Mouse (Mus musculus) ovary, postnatal 10 days (tissue): Measurements from ENCODE around the gene Olfr1414.
"Not testable (repeated sequence)": the region's sequence is repeated elsewhere in the genome, so short reads cannot be mapped to it uniquely, and the experiment has no call there.

ENCODE experiments used
- DNase-seq: peaks from one replicate; pipeline ENCODE4 v3.0.0; 2022; ENCODE audit warnings: low spot score

Gene Olfr1414

DNA sequence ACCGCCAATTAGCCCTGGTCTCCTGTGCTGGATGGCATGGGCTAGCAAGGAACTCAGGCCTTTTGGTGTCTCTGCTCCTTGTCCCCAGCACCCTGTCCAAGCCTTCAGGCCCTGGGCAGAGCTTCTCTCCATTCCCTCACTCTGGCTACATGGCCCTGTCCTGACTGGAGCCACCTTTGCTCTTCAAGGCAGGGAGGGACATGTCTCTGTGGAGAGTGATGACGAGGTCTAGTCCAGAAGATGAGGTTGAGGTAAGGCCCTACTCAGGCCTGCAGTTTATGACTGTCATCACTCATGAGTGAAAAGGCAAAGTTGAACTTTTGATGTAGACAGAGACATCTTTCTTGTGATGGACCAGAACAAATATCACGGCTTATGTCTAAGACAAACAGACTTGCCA is at the start of gene Olfr1414:
Gene Olfr1414 (minus strand): TSS at position 101 of the 400 bp plus-strand sequence.
- DNase-seq = no peak

DNA sequence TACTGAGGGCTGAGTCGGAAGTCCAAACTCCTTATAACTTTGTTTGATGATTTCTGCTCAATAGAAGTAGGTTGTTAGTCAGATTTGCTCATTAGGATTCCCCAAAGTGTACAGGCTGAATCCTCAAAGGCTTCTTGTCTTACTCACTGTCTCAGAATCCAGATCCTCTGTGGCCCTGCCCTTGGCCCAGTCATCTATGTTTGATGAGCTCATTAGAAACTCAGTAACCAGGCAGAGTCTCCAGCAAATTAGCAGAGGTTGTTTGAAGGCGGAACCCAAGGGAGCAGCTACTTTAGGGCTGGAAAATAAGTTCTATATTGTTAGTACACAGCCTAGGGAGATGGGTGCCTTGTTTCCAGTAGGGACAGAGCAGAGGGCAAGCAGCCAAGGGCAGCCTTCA is 27.5 kb upstream of the Olfr1414 start:
- no peak for DNase-seq

DNA sequence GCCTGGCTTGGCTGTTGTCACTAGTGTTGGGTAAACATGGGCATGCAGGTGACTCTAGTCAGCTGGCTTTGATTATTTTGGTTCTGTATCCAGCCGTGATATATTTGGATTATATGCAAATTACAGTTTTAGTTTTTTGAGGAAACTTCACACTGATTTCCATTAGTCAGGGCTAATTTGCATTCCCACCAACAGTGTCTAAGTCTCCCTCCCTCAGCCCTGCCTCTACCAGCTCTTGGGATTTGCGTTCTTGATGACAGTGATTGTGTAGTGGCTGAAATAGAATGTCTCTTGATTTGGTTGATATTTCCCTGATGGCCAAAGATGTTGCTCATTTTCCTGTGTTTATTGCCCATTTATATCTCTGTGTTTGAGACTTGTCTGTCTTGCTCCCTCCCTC is 20.6 kb upstream of the Olfr1414 start:
- no peak for DNase-seq

DNA sequence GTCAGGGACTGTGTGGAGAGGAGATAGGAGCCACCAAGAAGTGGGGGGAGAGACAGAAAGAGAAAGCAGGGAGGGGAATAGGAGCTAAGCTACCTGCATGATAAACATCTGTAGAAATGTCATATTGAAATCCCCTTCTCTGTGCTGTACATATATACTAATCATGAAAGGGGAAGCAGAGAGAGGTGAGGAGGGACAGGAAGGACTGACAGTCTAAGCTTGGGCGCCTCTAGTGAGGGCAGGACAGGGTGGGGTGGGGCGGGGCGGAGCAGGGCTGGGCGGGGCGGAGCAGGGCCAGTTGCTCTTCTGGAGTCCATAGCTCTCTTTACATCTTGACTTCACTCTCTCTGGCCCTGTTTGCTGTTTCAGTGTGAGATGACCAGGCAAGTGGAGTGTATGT is 18.5 kb upstream of the Olfr1414 start:
- no peak for DNase-seq

DNA sequence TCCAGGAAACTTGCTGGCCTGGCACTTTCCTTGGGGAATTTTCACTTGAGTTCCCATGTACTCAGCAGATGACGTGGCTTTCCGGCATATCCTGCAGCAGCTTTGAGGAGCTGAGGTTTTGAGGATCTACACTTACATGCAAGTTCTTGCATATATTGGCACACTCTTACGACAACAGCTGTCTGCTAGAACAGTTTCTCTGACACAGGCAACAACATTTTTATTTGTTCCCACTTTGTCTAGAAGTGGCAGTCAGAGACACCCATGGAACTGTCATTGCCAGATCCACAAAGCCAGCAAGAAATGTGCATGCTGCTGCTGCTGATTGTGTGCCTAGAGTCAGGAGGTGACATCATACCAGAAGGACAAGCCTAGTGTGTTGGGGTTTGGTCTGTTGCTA is 5.3 kb upstream of the Olfr1414 start:
- DNase-seq = no peak

DNA sequence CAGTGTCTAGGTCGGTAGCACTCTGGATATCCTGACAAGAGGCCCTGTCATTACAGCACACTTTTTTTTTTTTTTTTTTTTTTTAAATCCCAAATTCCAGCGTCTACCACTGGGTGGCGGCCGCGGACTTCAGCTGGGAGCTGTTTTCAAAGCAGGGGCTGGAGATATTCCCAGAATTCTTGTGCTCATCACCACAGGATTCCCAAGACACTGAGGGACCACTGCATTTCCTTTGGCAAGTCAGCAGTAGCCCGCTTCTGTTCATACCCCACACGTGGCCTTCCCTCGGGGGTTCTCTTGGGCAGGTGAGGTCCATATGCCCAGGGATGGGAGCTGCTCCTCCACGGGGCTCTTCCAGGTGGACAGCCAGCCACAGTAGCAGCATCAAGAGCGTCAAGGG is 2.9 kb upstream of the Olfr1414 start:
- no peak for DNase-seq

DNA sequence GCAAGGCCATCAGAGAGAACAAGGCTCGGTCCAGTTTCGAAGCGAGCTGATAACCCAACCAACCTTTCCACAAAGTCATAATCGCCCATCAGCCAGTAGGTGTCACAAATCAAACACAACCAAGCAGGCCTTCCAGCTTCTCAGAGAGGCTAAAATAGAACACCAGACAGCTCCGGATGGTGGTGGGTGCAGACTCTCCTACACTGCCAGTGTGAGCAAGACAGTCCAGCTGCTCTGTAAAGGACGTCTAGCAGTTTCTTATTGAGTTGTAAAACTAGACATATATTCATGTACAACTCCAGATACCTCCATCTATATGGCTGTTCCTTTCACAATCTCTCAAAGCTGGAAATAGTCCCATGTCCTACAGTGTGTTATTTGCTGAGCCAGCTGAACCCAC is 585 bp upstream of the Olfr1414 start:
- no peak for DNase-seq

DNA sequence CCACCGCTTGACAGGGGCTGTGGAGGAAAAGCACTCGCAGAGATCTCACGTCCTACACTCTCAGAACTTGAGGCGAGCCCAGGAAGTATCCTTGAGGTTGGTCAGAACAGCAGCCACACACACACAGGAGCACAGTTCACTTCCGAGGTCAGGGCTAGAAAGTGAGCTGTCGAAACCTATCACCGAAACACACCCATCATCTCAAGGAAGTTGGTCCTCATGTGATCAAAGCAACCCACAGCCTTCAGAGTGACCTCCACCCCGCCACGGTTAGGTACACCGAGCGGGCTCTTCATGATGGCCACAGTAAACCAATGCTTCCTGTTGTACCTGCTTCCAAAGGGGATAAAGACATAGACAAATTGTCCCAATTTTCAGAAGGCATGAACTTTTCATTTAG is 3.1 kb downstream of the Olfr1414 start:
- no peak for DNase-seq

DNA sequence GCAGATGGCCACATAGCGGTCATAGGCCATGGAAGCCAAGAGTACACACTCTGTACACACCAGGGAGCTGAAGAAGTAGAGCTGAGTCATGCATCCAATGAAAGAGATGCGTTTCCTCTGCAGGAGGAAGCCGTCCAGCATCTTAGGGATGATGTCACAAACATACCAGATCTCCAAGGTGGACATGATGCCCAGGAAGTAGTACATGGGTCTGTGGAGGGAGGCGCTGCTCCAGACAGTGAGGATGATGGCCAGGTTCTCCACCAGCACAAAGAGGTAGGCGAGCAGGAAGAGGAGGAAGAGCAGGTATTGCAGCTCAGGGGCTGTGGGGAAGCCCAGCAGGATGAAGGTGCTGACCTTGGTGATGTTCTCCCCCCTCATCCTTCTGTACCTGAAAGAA is 6.8 kb downstream of the Olfr1414 start:
- DNase-seq = not testable (repeated sequence)

DNA sequence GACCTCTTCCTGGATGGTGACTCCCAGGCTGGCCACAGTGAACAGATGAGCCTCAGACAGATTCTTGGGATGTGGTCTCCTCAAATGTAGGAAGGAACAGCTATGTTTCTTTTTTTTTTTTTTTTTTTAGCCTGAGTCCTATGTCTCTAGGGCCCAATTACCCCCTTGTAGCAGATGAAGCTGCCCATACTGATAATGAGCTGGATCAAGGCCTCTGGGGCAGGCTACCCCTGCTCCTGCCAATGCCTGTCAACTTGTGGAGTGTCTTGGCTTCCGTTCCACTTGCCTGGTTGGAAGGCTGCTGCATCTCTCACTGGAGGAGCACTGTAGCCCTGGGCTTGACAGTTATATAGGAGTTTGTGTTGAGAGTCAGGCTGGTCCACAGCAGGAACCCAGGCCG is 22.5 kb downstream of the Olfr1414 start, which contains the start of gene Olfr1415:
Gene Olfr1415 (minus strand): TSS at position 101 of the 400 bp plus-strand sequence.
- no peak for DNase-seq

DNA sequence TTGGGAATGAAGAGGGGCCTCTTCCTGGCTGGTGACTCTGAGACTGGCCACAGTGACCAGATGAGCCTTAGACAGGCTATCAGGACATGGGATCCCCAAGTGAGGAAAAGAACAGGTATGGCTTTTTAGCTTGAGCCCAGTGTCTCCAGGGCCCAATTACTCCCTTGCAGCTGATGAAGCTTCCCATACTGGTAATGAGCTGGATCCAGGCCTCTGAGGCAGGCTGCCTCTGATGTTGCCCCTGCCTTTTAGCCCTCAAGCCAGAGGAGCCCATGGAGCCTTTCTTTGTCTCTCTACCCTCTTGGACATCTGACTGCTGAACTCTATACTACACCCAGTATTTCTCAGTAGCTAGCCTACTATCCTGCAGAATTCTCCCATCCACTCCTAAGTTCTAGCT is 33.4 kb downstream of the Olfr1414 start, which contains the start of gene Olfr1416:
Gene Olfr1416 (minus strand): TSS at position 101 of the 400 bp plus-strand sequence.
- DNase-seq = no peak

DNA sequence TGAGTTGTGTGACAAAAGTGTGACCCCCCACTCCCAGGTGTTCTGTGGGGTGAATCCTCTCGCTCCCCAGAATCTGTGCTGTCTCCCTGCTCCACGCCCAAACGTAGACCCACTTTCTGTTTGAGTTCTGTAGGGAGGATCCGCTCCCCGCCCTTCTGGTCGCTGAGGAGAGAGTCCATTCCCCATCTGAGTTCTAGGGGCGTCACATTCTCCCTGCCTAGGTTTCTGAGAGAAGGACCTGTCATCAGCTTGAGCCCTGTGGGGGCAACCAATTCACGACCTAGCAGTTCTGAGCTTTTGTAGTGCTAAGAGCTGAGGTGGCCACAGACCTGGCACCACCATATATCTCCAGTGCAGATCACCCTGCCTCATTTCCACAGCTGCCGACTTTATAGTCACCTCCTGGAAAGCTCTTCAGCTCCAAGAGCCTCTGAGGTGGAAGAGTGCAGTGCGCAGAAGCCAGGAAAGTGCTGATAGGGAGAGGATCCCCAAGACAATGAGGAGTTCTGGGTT is 44.3 kb downstream of the Olfr1414 start:
- DNase-seq = no peak

DNA sequence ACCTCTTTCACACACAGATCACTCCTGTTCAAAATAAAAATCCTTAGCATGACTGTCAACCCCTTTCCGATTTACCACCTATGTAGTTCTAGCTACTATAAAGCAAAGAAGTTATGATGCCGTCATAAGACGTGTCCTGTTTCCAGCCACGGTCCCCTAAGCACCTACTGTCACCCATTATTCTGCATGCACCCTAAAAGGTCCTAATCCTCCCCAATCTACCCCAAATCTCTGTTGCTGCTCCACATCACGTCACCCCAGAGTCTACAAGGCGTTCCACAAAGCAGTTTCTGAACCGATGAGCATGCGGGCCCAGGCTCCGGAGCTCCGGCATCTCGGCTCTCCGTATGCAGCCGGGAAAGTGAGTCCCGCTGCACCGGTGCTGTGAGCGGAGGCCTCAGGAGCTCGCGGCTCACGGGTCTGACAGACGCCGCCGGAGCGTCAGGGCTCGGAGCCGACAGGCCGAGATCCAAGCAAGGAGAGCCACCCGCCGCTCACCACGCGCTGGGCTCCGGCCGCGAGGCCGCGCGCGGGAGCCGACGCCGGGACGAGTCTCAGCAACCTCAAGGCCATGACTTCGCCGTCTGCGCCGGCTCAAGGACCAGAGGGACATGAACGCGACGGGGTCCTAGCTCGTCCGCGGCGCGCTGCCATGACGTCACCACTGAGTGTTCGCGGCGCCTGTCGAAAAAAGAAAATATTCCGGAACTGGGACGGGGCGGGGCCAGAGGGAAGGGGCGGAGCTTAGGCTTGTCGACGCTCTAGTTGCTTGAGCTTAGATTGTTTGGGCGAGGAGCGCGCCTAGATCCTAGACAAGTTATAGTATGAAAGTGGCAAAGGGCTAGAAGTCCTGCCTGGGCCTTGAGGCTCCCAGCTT is 45.1 kb downstream of the Olfr1414 start, which contains the start of gene Ndufa10:
Gene Ndufa10 (minus strand): TSS at position 696 of the 877 bp plus-strand sequence.
- peak; percentile 94 for DNase-seq

DNA sequence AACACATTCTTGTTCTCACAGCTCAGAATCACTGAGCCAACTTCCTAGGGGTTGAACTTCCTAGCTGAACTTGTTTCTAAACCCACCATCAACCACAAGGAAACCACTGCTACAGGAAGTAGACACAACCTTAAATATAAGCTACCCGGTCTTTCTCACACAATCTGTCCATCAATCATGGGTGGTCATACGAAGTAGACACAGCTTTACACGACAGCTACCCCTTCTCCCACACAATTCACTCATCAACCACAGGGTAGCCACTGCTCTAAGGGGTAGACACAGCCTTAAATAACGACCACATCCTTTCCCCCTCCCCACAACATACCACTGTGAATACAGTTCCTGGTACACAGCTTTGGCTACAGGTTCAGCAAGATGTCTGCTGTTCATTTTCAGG is 49.6 kb downstream of the Olfr1414 start:
- no peak for DNase-seq

DNA sequence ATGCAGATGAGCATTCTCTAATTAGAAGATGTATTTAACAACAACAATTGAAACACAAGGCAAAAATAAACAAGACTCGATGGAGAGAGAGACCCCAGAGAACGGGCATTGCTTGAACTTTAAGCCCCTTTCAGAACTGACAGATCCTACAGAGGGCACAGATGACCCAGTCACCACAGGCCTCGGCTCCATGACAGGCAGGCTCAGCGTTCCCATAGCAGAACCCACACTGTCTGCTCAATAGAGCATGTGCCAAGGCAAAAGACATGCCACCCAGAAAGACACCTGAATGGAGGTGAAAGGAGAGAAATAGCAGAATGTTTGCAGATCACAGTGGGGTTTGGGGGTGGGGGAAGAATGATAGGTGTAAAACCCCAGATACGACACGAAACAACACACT is 60.0 kb downstream of the Olfr1414 start:
- no peak for DNase-seq

DNA sequence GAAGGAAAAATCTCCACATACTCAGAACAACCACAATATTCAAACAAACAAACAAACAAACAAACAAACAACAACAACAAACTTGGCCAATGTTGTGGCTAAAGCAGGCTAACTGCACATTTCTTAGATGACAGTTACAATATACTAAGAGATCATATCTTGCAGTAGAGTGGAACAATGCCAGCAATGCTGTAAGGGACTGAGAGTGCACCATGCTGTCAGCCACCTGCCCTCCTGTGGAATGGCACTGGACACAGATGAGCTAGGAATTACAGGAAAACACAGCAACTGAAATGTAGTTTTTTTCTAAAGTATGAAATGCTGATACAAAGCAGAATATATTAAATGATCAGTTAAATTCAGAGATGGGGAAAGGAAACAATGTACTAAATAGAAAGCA is 60.7 kb downstream of the Olfr1414 start:
- DNase-seq = no peak
